Mouse (Mus musculus): ENCODE measurements around the gene Hoxb8.

DNA sequence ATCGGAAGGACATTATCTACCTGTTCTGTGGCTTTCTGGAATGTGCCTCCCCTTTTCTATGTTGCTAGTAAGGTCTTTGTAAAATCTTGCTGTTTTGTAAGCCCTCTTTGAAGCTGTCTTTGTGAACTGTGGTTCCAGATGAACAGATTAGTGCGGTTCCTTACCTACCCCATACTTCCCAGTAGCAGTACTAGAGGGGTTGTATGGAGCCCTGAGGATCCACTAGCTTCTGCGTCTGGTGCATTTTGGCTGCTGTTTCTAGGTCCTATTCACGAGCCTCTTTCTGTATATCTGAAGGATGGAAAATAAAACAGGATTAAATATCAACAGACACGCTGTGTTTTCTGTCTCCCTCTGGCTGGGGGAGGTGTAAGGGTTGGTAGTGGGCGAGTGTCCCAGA lies 8.1 kb downstream of the Hoxb8 start:
- TF ChIP-seq CTCF (IDR thresholded peaks at IDR 0.05; ENCODE audit: low read depth, low read length) (no peak), POLR2A (IDR thresholded peaks at IDR 0.05; ENCODE audit: borderline replicate concordance, low read depth, low read length) (no peak)
